Mouse (Mus musculus): ENCODE results near the gene Zfp551. TPM values are rescaled to one million over a fixed set of nuclear protein-coding genes. Genes with fewer than 3 reads are reported as not detected.

Gene Zfp551
- total RNA-seq (2023): 4.0 TPM

DNA sequence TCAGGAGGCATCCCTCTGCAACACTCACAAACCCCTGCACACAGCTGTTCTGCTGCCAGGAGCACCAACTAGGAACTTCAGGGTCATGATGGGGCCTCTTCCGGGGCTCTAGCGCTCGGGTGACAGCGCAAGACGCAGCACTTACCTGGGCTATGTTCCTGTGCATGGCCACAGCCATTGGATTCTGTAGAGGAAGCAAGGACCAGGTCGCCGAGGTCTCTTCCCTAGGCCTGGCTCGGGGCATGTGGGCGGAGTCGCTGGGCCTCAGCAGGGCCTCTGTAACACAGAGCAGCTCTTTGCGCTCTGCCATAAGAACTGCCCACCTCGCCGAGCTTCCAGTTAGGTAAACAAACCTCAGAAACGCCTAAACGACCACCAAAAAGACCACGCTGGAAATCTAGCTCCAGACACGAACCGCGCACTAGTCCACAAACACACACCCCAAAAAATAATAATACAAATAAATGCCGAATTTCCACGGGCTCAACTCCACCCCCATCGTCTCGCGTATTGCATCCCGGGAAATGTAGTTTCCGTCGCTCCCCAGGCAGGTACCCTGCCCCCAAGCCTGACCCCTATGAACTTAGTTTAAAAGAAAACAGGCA, at the start of gene Zfp551:
Gene Zfp551, minus strand, starts transcription at position 507 of the 605 bp plus-strand sequence.

DNA sequence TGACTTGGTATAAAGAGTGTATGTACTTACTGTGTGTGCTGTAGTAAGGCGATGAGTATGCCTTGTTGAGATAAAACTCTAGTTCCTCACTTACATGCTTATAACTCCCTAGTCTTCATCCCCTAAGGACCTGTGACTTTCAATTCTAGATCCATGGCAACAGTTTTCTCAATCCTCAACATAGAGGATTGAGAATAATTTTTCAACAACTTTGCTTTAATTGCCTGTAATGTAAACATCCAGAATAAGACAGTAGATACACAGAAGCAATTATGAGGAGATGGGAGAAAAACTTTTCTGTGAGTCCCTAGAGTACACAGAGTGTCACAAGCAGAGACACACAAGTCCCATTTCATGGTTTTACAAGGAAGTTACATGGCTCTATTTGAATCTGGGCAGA, 53.4 kb downstream of the Zfp551 start, which contains the start of gene Vmn1r84:
Gene Vmn1r84, minus strand, starts transcription at position 101 of the 400 bp plus-strand sequence.

Other genes starting within 250 kb of the Zfp551 start
- gene Vmn1r80, start 233.5 kb downstream of the Zfp551 start, total RNA-seq (2023): not detected
- 0.15 TPM for gene Vmn1r81, start 154.5 kb downstream of the Zfp551 start, total RNA-seq (2023)
- gene Vmn1r82, start 122.3 kb downstream of the Zfp551 start, total RNA-seq (2023): not detected
- gene Vmn1r83, start 93.3 kb downstream of the Zfp551 start, total RNA-seq (2023): not detected
- not detected for gene Vmn1r84, start 53.5 kb downstream of the Zfp551 start, total RNA-seq (2023)
- gene Zfp606, start 55.5 kb upstream of the Zfp551 start, total RNA-seq (2023): 6.8 TPM
- gene 2900092C05Rik, start 89.8 kb upstream of the Zfp551 start, total RNA-seq (2023): not detected
- gene Vmn2r53, start 186.0 kb upstream of the Zfp551 start, total RNA-seq (2023): 0.09 TPM
- not detected for gene Vmn2r54, start 217.6 kb upstream of the Zfp551 start, total RNA-seq (2023)